Mouse (Mus musculus) intestine, embryonic 14.5 days (tissue): ENCODE data around the gene Pigl. TPM values are rescaled to one million over a fixed set of nuclear protein-coding genes. Genes with fewer than 3 reads are reported as not detected.
"Not testable (repeated sequence)": the region's sequence is repeated elsewhere in the genome, so short reads cannot be mapped to it uniquely, and the experiment has no call there.

Experiments
- ATAC-seq: fragments of 200-750 bp; cut with Nextera tagmentation; replicated peaks from 2 replicates; pipeline ENCODE4 v1.8.0; 2017; ENCODE audit warnings: low read depth, moderate number of reproducible peaks, moderate TSS enrichment, moderate library complexity; ENCODE audit not compliant: low FRiP score, low TSS enrichment
- DNase-seq: peaks from one replicate; pipeline ENCODE4 v3.0.0-alpha.2; 2018; ENCODE audit warnings: low spot score
- H3K27ac ChIP-seq: fragments of 300-500 bp; sonication (generic); 2 replicates; pipeline ENCODE4 v1.5.1; 2014; ENCODE audit warnings: low read depth, mild to moderate bottlenecking, control low read depth
- H3K27me3 ChIP-seq: fragments of 300-500 bp; sonication (generic); replicated peaks from 2 replicates; pipeline ENCODE4 v1.6.1; 2014; ENCODE audit warnings: low read length, control low read depth; ENCODE audit not compliant: control insufficient read depth, insufficient read depth
- H3K36me3 ChIP-seq: fragments of 300-500 bp; sonication (generic); 2 replicates; pipeline ENCODE4 v1.6.1; 2014; ENCODE audit warnings: low read length, control low read depth; ENCODE audit not compliant: control insufficient read depth, insufficient read depth
- H3K4me1 ChIP-seq: fragments of 300-500 bp; sonication (generic); replicated peaks from 2 replicates; pipeline ENCODE4 v1.6.1; 2014; ENCODE audit warnings: low read length, control low read depth, mixed read lengths; ENCODE audit not compliant: control insufficient read depth, insufficient read depth
- H3K4me2 ChIP-seq: fragments of 300-500 bp; sonication (generic); 2 replicates; pipeline ENCODE4 v1.6.1; 2014; ENCODE audit warnings: low read length
- H3K4me3 ChIP-seq: fragments of 300-500 bp; sonication (generic); 2 replicates; pipeline ENCODE4 v1.5.1; 2014; ENCODE audit warnings: low read depth, low read length, control low read depth, mixed read lengths
- H3K9ac ChIP-seq: fragments of 300-500 bp; sonication (generic); 2 replicates; pipeline ENCODE4 v1.6.1; 2014; ENCODE audit warnings: mild to moderate bottlenecking, low read length
- H3K9me3 ChIP-seq: fragments of 300-500 bp; sonication (generic); 2 replicates; pipeline ENCODE4 v1.6.1; 2016; ENCODE audit warnings: low read length, control low read depth; ENCODE audit not compliant: control insufficient read depth
- WGBS: fragments of 180-500 bp; shearing (Covaris S2); extraction: QIAGEN DNeasy Blood & Tissue Kit; methylation state at CpG from one replicate; pipeline ENCODE4 v1.1.7; 2014; 5-methylcytosine and 5-hydroxymethylcytosine counted together
- polyA plus RNA-seq: library from polyadenylated mRNA; unstranded; fragments of >200 nt; fragmentation: Nextera tagmentation; extraction: Ambion mirVana; gene quantifications from 2 replicates; pipeline ENCODE4 v1.2.1, GENCODE M21; 2014

The Pigl gene
- polyA plus RNA-seq, 1 experiment from 2014 or later, result 12.0 TPM

DNA sequence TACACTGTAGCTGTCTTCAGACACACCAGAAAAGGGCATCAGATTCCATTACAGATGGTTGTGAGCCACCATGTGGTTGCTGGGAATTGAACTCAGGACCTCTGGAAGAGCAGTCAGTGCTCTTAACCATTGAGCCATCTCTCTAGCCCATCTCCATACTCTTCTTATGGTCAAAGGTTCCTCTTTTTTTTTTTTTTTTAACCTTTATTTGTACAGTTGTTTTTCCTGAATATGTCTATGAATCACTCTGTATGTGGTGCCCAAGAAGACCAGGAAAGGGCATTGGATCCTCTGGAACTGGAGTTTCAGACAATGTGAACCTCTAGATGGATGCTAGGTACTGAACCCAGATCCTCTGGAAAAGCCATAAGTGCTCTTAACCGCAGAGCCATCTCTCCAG is 4.3 kb downstream of the Pigl start:
- not testable (repeated sequence) for DNase-seq, H3K9me3 ChIP-seq, H3K4me2 ChIP-seq, H3K9ac ChIP-seq, H3K36me3 ChIP-seq, ATAC-seq, H3K4me3 ChIP-seq, H3K4me1 ChIP-seq, H3K27me3 ChIP-seq, H3K27ac ChIP-seq
- WGBS, result 90% methylated on average over 1 of the region's 1 CpGs

DNA sequence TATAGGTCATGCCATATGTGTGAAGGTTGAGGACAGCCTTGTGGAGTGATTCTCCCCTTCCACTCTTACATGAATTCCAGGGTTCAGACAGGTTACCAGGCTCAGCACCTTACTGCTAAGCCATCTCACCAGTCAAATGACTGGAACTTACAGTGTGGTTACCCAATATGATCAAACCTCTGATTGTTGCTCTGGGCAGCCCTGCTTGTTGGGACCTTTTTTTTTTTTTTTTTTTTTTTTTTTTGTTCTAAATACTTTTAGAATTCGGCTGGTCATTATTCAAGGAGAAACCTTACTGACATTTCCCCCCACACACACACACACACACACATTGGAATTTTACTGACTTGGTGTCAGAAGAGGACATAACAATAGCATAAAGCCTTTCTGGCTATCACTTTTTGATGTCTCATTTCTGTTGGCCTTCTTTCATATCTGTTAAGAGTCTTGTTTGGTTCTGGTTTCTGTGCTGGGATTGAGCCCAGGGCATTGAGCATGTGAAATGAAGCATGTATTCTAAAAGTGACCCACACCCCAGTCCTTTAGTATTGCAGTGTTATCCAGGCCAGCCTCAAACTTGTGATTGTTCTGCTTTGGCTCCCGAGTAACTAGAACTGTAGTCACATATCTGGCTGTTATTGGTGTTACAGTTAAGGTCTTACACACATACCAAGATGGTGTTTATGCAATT is 5.1 kb downstream of the Pigl start:
- no peak for DNase-seq
- Histone ChIP-seq H3K27me3 (no peaks in the 10 kb centered on the region), H3K4me1 (0 out of 2 replicates have a peak, but pooled peaks cover 4% of the 10 kb centered on the region), H3K4me3 (no peak overlapping the region), H3K9ac (no peak overlapping the region), H3K36me3 (no peaks in the 10 kb centered on the region), H3K4me2 (no peak overlapping the region), H3K27ac (no peak overlapping the region), H3K9me3 (no peaks in the 10 kb centered on the region)
- ATAC-seq, result no peak
- WGBS, result 89% methylated on average over 2 of the region's 2 CpGs

DNA sequence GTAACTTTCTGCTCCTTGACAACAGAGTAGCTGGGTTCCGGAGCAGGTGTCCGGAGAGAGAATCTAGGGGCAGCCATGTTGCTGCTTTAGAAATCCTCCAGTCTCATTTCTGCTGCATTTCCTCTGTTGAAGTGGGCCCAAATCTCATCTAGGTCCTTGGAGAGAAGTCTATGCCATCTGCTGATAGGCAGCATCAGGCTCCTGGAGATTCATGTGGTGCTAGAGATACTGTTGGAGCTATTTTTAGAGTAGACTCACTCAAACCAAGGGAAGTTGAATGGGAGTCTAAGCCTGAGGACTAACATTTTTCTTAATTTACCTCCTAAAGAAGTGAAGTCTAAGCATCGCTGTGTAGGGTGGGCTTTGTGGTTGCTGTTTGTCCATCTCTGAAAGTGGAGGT is 6.4 kb downstream of the Pigl start:
- H3K27me3 ChIP-seq, result no peaks in the 10 kb centered on the region
- no peaks in the 10 kb centered on the region for H3K9me3 ChIP-seq
- H3K4me3 ChIP-seq, result no peak overlapping the region
- ATAC-seq, result no peak
- no peaks in the 10 kb centered on the region for H3K36me3 ChIP-seq
- no peak for DNase-seq
- H3K4me2 ChIP-seq, result no peak overlapping the region
- H3K4me1 ChIP-seq, result no peaks in the 10 kb centered on the region
- no peak overlapping the region for H3K27ac ChIP-seq
- no peak overlapping the region for H3K9ac ChIP-seq
- 96% methylated on average over 3 of the region's 3 CpGs for WGBS

DNA sequence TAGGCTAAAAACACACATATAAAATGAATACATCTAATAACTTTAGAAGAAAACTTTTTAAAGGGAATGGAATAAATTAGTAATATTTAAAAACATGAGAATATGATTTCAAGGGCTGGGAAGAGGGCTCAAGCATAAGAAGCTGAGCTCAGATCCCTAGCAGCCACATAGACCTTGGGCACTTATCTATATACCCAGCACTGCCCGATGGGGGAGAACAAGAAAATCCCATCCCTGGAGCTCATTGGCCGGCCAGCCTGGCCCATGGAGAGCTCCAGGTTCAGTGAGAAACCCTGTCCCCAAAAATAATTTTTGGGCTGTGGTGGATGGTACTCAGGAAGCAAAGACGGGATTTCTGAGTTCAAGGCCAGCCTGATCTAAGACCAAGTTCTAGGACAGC is 7.6 kb downstream of the Pigl start:
- no peak overlapping the region for H3K4me2 ChIP-seq
- no peaks in the 10 kb centered on the region for H3K27me3 ChIP-seq
- H3K36me3 ChIP-seq, result no peaks in the 10 kb centered on the region
- ATAC-seq, result no peak
- WGBS, result 86% methylated on average over 3 of the region's 3 CpGs
- H3K9me3 ChIP-seq, result no peaks in the 10 kb centered on the region
- no peak overlapping the region for H3K9ac ChIP-seq
- H3K4me1 ChIP-seq, result no peaks in the 10 kb centered on the region
- DNase-seq, result no peak
- H3K27ac ChIP-seq, result no peak overlapping the region
- no peak overlapping the region for H3K4me3 ChIP-seq

DNA sequence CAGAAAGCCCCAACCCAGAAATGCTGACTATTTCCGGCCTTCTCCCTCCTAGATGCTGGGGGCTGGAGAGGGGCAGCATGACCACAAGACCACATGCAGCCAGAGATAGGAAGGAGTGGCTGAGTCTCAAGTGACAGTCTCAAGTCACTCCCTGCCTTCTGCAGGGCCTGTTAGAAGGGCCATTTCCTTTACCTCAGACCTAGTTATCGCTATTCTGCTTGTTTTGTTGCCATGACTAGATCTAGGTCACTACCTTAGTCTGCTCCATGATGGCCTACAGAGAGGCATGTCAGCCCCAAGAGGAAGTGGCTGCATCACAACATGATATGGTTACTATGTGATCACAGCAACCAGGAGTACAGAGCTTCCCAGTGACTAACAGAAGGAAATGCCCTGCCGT is 8.3 kb downstream of the Pigl start:
- DNase-seq (no peak), ATAC-seq (no peak)
- H3K9me3 ChIP-seq, result no peaks in the 10 kb centered on the region
- no peak overlapping the region for H3K27ac ChIP-seq
- H3K36me3 ChIP-seq, result no peaks in the 10 kb centered on the region
- 86% methylated on average over 3 of the region's 3 CpGs for WGBS
- H3K4me1 ChIP-seq, result no peaks in the 10 kb centered on the region
- H3K27me3 ChIP-seq, result no peaks in the 10 kb centered on the region
- H3K9ac ChIP-seq, result no peak overlapping the region
- no peak overlapping the region for H3K4me2 ChIP-seq
- H3K4me3 ChIP-seq, result no peak overlapping the region

DNA sequence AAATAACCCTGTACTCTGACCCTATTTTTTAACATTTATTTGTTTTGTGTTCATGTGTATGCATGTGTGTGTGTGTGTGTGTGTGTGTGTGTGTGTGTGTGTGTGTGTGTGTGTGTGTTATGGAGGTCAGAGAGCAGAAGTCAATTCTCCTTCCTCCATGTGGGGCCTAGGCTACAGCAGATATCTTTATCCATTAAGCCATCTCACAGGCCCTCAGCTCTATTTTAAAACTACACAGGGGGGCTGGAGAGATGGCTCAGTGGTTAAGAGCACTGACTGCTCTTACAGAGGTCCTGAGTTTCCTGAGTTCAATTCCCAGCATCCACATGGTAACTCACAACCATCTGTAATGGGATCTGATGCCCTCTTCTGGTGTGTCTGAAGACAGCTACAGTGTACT is 9.0 kb downstream of the Pigl start:
- not testable (repeated sequence) for H3K4me2 ChIP-seq, H3K36me3 ChIP-seq, H3K9me3 ChIP-seq, H3K4me1 ChIP-seq, H3K9ac ChIP-seq, H3K27me3 ChIP-seq, ATAC-seq, H3K27ac ChIP-seq, DNase-seq, H3K4me3 ChIP-seq

DNA sequence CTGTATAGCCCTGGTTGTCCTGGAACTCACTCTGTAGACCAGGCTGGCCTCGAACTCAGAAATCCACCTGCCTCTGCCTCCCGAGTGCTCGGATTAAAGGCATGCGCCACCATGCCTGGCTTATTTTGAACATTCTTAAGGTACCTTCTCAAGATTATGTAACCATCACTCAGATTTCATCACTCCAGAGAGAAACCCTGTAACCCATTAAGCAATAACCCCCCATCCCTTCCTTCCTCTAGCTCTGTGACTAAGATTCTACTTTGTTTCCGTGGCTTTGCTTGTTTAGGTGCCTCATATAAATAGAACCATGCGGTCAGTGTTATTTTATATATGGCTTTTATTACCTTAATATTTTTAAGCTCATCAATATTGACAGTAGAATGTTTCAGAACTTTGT is 12.2 kb downstream of the Pigl start:
- no peaks in the 10 kb centered on the region for H3K36me3 ChIP-seq
- H3K4me1 ChIP-seq, result no peaks in the 10 kb centered on the region
- H3K9me3 ChIP-seq, result no peaks in the 10 kb centered on the region
- no peaks in the 10 kb centered on the region for H3K27me3 ChIP-seq
- DNase-seq (no peak), ATAC-seq (no peak)
- H3K9ac ChIP-seq, result no peak overlapping the region
- no peak overlapping the region for H3K4me2 ChIP-seq
- WGBS, result 95% methylated on average over 6 of the region's 6 CpGs
- H3K27ac ChIP-seq, result no peak overlapping the region
- H3K4me3 ChIP-seq, result no peak overlapping the region

DNA sequence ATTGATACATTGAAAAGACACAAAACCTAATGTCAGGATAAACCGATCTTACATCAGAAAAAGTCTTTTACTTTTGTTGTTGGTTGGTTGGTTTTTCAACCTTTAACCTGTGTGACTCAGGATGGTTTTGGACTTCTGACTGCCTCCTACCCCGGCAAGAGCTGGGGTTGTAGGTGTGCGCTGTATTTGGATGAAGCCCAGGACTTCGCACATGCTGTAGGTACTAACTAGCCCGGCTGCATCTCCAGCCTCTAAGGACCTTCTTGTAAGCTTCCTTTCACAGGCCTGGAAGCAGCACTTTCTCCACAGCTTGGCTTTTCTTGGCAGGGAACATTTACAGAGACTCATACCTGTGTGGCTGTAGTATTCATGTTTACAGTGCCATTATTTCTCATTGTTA is 15.3 kb downstream of the Pigl start:
- Histone ChIP-seq H3K4me2 (no peak overlapping the region), H3K36me3 (no peaks in the 10 kb centered on the region), H3K27ac (no peak overlapping the region), H3K4me1 (no peaks in the 10 kb centered on the region), H3K4me3 (no peak overlapping the region), H3K9ac (no peak overlapping the region), H3K27me3 (no peaks in the 10 kb centered on the region), H3K9me3 (no peaks in the 10 kb centered on the region)
- DNase-seq (no peak), ATAC-seq (no peak)
- WGBS, result 93% methylated on average over 5 of the region's 5 CpGs

DNA sequence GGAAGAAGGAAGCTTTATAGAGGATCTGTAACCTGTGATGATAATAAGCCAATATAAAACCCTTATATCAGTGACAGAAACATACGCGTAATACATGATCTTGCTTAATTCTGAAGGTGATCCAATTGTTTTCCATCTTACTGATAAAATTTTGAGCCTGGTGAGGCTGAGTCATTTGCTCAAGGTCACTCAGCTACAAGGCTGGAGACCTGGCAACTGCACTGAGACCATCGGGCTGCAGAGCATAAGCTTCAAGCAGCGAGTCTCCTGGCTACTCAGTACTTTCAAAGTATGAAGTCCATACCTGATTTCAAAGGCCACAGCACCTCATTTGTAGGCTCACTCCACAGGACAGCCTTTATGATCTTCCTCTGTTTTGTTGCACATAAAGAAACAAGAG is 17.9 kb downstream of the Pigl start:
- Histone ChIP-seq H3K4me3 (no peak overlapping the region), H3K27ac (no peak overlapping the region), H3K27me3 (no peaks in the 10 kb centered on the region), H3K9me3 (no peaks in the 10 kb centered on the region), H3K4me2 (no peak overlapping the region), H3K36me3 (no peaks in the 10 kb centered on the region), H3K9ac (no peak overlapping the region), H3K4me1 (no peaks in the 10 kb centered on the region)
- 88% methylated on average over 4 of the region's 4 CpGs for WGBS
- no peak for ATAC-seq
- no peak for DNase-seq
